Mouse (Mus musculus) ovary, adult 2 months (tissue): ENCODE measurements around the gene Zbed3. TPM values are rescaled to one million over a fixed set of nuclear protein-coding genes. Genes with fewer than 3 reads are reported as not detected.

Experiments used
- polyA plus RNA-seq: library from polyadenylated mRNA; depleted of rRNA; stranded (reverse); fragments of >200 nt; gene quantifications from 2 replicates; pipeline ENCODE4 v1.2.3, GENCODE M21; 2012; rRNA removed

The Zbed3 gene
- polyA plus RNA-seq = 206 and 217 TPM in 2 replicates

DNA sequence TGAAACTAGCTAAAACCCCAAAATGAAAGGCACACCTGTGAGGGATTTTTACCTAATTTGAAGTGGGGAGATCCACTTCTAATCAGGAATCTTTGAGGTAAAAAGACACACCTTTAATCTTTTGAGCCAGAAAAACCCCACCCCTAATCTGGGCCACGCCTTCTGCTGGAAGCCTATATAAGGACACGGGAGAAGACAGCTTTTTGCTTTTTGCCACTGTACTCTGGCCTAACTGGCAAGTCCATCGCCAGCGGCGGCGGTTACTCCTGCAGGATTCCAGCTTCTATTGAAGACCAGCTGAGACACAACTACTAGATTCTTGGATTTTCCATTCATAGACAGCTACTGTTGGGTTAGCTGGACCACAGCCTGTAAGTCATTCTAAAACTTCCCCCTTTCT lies at the start of gene Zbed3:
Gene Zbed3, plus strand, starts transcription at position 213 of the 400 bp plus-strand sequence.

DNA sequence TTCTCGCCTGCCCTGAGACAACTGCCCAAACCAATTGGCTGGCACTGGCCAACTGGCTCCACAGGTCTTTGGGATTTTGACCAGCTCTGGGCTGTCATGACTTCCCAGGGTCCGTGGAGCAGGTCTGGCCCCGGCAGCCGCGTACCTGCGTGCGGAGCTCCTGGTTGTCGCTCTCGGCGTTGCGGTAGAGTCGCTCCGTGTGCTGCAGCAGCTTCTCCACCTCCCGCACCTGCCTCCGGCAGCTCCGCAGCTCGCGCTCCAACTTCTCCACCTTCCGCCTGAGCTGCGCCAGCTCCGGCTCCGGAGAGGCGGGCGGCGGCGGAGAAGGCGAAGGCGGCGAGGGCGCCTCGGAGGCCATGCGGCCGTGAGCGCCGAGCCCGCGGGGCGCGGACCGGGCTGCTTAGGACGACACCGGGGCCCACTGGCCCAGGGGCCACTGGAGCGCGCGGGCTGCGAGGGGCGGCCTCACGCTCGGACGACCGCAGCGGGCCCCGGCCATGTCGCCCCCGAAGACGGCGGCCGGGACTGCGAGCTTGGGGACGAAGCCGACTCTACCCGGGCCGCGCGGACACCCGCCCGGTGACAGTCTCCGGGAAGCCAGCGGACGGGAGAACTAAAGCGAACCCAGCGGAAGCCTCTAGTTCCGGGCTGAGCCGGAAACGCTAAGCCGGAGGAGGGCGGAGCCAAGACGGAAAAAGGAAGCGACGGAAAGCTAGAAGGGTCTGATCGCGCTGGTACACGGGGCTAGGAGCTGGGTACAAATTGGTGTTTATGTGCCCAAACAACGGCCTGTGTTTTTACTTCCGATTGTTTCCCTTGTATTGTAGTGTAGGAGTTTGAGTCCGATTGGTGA lies 51.5 kb downstream of the Zbed3 start, which contains the start of gene Aggf1:
Gene Aggf1, minus strand, starts transcription at position 652 of the 853 bp plus-strand sequence.

Other genes starting within 250 kb of the Zbed3 start
- 19.6 and 26.4 TPM in 2 replicates for gene Pde8b, start 73.3 kb upstream of the Zbed3 start, polyA plus RNA-seq
- gene Aggf1, start 51.7 kb downstream of the Zbed3 start, polyA plus RNA-seq = 28.4 and 37.0 TPM in 2 replicates
- gene Crhbp, start 121.3 kb downstream of the Zbed3 start, polyA plus RNA-seq = not detected in 2 replicates
- gene S100z, start 155.1 kb downstream of the Zbed3 start, polyA plus RNA-seq = not detected in 2 replicates
- gene F2rl1, start 201.6 kb downstream of the Zbed3 start, polyA plus RNA-seq = 2.7 and 3.6 TPM in 2 replicates